Mouse (Mus musculus) lung, adult 2 months (tissue): ENCODE results near the gene Rad51d.

Experiments
- CTCF ChIP-seq: fragments of 200-500 bp; IDR thresholded peaks from 2 replicates; pipeline ENCODE4 v1.5.1; 2011; ENCODE audit warnings: mild to moderate bottlenecking, low read length, control low read depth; ENCODE audit not compliant: insufficient read depth
- POLR2A ChIP-seq: fragments of 200-500 bp; IDR thresholded peaks from 2 replicates; pipeline ENCODE4 v1.6.1; 2011; ENCODE audit warnings: low read depth, mild to moderate bottlenecking, control low read depth, low read length, borderline replicate concordance; ENCODE audit errors: extremely low read depth

DNA sequence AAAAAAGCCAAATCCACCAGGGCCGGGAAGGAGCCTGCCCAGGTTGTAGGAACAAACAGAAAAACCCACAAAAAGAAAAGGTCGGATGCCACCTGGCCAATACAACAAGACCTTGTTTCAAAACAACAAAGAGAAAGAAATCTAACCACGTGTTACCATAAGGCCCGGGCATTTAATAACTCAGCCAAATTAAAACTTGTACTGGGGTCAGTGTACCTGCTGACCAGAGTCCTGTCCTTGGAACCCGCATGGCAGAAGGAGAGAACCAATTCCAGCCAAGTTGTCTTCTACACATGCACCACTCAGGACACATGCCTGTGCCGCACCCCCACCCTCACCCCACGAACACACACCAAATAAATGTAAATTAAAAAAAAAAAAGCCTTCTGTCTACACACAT, 37.5 kb downstream of the Rad51d start:
- no peak for TF ChIP-seq CTCF
- no peak for TF ChIP-seq POLR2A
